Mouse (Mus musculus) brain, adult 2 months (tissue): ENCODE results near the gene Maml3.

Experiments used
- DNase-seq: peaks from one replicate; pipeline ENCODE4 v3.0.0; 2011; ENCODE audit warnings: low read depth, low spot score

Gene Maml3

DNA sequence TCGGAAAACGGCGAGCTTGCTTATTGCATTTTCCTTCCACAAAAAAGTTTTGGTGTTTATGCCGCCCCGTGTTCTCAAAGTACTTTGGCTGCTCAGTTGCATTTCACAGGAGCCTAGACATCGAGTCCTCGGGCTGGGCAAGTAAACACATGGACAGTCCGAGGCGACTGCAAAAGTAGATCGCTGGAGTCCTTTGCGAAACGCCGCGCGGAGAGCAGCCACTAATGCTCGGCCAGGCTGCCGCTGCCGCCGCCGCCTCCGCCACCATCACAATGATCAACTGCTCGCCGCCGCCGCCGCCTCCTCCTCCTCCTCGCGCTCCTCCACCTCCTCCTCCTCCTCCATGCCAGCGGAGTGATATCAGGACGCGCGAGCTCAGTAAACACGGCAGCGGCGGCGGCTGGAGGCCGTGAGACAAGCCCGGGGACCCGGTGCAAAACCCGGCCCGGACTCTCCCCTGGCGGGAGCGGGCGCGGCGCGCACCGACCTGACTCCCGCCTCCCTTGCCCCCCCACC, at the start of gene Maml3:
TSS of gene Maml3 (minus strand) at position 441 of the 516 bp plus-strand sequence.
- DNase-seq = peak; percentile 96

DNA sequence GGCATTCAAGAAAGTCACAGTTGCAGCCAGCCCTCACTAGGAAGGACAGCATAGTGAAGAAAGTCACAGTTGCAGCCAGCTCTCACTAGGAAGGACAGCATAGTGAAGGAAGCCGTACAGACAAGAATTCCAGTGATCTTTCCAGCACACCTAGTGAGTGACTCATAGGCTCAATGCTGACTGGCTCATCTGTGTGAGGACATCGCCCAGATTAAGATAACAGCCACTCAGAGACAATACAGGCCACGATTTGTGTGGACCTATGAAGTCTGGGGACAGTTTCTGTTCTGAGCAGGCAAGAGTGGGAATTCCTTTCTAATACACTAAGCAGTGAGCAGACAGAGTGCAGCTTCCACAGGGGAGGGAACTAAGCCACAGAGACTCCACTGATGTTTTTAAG, 46.3 kb upstream of the Maml3 start:
- DNase-seq = no peak

DNA sequence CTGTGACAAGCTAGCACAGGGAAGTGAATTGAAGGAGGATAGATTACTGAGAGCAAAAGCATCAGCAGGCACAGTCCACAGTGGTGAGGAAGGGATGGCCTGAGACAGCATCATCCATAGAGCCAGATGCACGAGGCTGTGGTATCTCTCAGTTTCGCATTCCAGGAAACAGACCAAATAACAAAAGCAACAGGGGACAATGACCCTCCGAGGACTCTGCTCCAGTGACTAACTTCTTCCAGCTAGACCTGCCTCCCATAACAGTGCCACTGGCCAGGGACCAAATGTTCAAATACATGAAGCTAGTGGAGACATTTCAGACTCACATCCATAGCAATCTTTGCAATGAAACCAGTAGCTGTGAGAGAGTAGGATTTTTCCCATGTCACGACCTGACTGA, 43.4 kb upstream of the Maml3 start:
- no peak for DNase-seq

DNA sequence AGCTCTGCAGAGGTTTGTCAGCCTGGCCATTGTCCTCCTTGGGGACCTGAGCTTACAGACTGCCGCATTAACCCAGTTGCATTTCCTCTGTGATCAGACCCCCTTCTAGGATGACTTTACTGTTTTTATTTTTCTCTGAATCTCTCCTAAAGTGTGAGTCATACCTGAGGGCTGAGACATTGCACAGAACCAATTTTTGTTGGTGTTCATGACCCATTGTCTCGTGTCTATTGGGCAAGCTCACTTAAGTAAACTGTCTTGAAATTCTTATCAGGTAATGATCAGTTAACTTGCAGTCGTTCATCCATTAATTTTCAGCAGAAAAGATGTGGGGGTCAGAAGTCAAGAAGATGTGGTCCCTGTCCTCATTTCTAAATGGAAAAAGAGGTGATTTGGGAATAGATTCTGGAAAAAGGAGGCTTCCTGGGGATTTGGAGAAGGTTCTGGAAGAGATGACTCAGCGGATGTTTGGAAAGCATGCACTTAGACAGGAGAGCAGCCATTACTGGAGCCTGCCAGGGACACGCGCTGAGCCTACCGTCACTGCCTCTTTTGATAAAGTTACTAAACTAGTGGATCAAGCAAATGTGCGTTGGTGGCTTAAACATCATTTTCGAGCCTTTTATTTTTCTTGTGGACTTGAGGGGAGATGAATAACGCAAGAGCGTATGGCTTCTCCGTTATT, 40.0 kb upstream of the Maml3 start:
- peak; percentile 24 for DNase-seq

DNA sequence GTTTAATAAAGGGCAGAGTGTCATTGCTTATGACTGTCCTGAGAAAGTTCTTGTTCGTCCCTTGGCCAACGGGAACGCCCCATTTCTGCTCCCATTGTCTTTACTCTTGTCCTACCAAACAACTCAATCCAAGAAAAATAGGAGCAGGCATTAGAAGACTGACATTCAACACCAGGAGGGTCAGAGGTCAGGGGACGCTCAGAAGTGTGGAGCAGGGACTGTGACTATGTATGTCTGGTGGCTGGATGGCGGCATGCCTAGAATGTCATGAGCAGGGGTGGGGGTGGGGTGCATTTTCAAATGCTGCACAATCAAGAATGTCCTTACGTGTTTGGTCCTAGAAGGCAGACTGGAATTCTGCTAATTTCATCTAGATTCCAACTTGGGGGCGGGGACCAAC, 38.1 kb upstream of the Maml3 start:
- DNase-seq = no peak

DNA sequence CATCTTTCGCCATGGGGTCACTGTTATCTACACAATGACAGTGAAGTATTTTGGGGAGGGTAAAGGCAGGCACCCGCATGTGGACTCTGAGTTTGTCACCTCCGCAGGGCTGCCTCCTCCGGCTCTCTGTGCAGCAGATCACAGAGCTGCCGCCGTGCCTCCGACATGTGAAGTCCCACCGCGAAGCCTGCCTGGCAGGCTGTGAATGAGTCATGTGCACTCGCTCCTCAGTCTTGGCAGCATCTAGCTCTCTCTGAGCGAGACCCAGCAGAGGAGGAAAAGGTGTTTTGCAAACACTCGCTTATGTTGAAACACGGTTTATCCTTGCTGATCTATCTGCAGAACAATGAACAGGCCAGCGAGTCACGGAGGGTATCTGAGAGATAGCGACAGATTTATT, 35.3 kb upstream of the Maml3 start:
- DNase-seq = peak; percentile 94

DNA sequence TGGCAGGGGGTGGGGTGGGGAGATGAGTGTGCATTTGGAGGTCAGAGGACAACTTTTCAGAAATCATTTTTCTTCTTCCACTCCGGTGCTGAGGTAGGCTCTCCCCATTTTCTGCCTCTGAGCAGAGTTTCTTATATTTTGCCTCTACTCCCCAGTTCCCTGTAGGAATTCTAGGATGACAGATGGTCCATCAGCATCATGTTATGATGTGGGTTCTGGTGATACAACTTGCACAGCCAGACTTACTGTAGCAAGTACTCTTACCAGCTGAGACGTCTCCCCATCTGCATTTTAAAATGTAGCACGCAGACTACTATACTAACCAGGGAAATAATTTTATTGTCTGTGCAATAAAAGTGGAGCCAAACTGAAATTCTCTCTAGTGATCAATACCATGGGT, 20.5 kb upstream of the Maml3 start:
- DNase-seq = peak; percentile 66

DNA sequence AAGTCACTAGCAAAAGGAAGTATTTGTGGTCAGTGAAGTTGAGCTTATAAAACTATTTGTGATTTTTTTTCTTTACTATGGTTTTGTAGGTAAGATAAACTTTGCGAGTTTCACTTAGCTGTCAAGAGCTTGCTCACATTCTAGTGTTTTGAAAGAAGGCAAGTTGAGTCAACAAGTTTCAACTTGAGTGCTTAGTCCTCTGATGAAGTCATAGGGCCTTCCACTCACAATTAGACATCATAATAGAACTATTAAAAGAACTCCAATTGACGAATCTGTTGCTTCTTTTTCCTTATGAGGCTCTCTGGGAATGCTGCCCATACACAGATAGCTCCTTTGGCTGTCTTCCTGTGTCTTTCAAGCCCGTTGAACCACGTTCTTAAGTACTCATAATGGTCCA, 16.0 kb upstream of the Maml3 start:
- no peak for DNase-seq

DNA sequence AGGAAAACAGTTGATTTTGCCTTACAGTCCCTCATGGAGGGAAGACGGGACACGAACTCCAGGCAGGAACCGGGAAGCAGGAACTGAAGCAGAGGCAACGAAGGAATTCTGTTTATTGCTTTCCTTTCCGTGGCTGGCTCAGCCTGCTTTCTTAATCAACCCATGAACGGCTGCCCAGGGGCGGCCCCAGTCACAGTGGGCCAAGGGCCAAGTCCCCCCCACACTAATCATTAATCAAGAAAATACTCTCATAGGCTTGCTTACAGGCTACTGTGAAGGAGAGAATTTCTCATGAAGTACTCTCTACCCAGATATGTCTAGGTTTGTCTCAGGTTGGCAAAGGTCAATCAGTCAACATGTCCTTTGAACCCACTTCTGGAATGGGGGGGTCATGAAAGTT, 14.3 kb upstream of the Maml3 start:
- DNase-seq = no peak

DNA sequence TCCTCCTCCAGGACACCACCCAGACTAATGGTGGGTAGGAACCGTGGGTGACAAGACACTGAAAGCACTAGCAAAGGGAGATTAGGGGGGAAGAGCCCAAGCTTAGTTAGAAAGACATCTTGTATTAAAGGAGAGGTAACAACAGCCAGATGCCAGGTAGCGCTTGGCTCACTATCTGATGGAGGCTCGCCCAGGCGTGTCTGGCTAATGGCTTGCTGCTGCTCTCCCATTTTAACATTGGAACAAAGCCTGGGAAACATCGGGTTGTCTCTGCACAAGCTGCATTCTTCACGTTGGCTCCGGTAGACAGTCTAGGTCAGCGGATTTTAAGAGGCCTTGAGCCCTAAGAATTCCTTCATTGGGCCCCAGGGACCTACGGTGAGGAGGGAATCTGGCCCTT, 10.5 kb upstream of the Maml3 start:
- DNase-seq = peak; percentile 15

DNA sequence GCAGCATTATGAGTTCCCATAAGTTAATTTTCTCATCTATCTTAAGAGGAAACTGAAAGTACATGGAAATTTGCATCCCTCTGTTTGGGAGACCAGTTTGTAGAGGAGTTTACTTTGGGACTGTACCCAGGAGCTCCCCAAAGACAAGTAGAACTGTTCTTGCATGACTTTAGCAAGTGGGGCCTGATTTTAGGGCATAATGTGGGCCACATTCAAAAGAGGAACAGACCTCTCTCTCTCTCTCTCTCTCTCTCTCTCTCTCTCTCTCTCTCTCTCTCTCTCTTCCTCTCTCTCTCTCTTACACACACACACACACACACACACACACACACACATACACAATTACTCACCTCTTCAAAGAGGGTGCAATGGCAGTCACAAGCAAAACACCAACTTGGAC, 3.2 kb upstream of the Maml3 start:
- no peak for DNase-seq

DNA sequence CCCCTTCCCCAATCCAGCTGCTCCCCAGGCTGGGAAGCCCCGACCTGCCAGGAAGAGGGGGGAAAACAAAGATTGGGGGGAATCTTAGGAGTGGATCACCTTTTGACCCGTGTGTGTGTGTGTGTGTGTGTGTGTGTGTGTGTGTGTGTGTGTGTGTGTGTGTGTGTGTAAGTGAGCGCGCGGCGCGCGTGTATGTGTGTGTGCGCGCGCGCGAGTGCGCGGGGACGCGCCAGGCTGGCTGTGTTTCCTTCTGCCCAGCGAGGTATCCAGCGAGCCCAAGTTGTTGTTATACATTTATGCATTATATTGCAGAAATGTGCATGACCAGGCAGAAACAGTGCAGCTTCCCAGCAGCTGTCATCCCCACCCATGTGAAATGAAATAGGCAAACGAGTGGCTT, 280 bp upstream of the Maml3 start:
- DNase-seq = peak; percentile 84

DNA sequence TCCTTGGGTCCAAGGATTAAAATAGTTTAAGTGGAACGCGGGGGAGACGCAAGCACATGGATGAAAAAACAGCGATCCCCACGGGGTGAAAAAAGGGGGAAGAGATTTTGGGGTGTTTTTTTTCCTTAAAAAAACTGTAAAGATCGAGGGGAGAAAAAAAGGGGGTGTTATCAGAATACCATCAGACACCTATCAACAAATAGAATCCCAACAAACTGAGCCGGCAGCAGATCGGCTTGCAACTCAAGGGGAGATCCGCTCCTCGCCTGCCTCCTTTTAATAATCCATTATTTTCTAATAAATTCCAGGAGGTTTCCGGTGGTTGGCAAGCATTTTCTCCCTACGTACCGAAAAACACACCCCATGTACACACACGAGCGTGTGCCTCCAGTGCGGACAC, 668 bp downstream of the Maml3 start:
- no peak for DNase-seq

DNA sequence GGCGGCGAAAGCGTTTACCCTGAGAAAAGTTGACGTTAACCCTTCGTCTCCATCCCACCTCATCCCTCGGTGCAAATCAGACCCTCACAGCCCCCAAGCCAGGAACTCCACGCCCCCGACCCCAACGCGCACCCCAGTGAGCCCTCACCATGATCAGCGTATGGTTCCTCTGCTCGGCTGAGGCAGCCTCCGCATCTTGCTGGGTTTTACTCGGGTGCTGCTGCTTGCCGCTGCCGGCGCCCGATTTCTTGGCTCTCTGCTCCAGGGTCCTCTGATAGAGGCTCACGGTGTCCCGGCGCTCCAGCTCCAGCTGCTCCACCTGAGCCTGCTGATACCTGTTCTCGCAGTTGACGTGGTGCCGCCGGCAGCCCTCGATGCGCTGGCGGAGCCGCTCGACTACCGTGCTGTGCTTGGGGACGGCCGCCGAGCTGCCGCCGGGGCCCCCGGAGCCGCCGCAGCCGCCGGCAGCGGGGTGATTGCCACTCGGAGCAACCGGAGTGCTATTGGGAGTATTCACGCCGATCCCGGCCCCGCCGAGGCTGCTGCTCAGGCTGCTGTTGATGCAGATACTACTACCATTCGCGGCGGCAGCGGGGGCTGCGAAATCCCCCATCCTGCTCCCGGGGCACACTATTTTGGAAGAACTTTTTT, 1.2 kb downstream of the Maml3 start:
- DNase-seq = peak; percentile 65

DNA sequence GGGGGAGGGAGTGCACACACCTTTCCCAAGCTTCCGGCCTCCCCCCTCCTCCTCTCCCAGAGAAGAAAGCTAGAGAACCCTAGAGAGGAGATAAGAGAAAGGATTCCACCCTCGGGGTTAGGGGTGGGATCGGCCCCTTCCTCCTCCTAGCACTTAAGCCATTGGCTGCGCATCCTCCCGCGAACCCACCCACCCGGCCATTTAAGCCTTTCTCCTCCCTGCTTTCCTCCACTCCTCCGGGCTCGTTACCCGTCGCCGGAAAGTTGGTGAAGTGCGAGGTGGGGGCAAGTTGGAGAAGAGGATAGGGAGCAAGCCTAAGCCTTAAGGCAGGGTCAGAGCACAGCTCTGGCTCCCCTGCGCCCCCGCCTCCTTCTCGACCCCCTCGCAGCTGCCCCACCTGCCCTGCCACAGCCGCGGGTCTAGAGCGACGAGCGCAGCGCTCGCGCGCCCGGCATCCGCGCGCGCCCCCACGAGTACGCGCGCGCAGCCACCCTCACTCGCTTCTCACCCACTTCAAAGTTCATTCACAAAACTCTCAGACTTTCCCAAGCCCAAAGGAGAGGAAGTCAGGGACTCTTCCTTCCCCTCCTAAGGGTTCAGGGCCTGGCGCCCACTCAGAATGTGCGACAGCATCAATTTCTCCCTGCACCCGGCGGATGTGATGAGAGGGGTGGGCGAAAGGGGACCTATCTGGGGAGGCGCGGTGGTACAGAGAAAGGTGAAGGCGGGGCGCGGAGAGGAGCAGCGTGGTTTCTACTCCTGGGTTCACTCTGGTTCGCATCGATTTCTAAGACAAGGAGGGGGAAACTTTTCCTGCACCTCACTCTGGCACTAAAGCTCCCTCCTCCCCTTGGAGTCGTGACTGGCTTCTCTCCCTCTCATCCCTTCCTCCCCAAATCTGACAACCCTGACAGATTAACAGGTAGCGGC, 2.0 kb downstream of the Maml3 start:
- peak; percentile 91 for DNase-seq

DNA sequence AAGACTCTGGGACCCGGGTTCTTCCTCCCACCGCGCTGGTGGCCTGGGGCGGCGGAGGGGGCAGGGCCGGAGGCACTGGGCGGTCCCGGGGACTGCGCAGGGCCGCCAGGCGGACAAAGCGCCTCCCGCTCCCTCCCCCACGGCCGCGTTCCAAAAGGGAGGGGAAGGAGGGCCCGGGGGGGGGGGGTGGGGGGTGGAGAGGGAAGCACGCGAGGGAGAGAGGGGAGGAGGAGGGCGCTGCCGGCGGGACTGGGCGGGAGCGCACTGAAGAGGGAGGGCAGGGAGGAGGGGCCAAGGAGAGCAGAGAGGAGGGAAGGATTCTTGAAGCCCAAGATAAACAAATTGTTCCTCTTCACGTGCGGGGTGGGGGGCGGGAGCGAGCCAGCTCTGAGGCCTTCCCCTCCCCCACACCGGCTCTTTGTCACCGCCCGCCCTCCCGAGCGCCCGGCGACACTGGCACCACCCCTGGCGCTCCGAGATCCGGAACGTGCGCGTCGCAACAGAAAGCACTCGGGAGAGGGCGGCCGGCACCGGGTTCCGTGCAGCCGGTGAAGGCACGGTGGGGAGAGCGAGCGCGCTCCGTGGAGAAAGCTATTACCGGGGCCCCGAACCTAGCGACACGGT, 2.8 kb downstream of the Maml3 start:
- DNase-seq = peak; percentile 96

DNA sequence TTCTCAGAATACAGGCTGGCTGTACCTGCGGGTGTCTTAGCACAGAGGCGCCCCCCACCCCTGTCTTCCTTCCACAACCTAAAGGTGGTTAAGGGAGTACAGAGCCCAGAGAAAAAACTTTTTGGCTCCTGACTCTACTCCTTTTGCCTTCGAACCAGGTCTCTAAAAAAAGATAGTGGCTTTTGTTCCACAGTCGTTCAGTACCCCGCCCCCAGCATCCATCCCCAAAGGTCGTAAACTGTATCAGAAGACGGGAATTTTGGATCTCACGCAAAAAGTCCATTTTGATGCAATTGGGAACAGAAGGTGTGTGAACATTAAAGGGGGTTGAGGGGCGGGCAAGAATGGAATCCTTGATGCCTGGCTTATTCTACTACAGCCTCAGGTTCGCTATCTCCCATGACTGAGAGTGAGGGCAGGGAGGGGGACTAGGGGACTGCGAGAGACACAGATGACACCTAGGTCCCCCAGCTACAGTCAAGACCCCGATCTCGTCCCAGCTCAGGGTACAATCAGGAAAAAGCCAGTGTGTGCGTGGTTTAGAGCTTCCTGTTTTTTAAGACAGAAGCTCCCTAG, 3.4 kb downstream of the Maml3 start:
- no peak for DNase-seq

DNA sequence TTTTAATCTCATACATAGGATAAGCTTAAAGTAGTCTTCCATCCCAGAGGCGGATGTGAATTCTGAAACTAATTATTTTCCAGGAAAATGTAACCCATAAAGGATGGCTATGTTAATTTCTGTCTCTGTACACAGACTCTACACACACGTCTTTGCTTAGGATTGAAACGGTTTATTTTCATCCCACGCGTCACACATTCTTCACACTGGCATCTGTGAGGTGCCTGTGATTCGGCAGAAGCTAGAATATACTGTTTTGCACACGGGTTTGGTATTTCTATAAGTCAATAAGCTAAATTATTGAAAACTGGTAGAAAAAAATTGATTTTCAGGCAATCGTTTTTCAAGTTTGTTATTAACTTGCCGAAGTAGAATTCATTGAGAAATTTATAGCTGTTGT, 4.0 kb downstream of the Maml3 start:
- DNase-seq = peak; percentile 71

DNA sequence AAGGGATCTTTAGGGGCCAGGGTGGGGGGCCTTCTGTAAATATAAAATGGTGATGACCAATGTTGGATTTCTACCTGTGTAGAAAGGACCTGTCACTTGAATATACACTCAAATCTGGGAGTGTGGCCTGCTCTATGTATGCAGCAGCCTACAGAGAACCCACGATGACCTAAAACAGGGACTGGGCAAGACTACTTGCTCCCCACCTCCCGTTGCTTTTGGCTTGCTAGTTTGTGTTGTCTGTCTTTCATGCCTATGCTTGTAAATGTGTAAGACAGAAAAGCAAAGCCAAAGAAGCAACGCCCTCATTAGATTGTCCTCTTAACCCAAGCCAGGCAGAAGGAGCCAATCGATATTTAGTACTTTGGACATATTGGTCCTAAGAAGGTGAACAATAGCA, 4.6 kb downstream of the Maml3 start:
- DNase-seq = no peak

DNA sequence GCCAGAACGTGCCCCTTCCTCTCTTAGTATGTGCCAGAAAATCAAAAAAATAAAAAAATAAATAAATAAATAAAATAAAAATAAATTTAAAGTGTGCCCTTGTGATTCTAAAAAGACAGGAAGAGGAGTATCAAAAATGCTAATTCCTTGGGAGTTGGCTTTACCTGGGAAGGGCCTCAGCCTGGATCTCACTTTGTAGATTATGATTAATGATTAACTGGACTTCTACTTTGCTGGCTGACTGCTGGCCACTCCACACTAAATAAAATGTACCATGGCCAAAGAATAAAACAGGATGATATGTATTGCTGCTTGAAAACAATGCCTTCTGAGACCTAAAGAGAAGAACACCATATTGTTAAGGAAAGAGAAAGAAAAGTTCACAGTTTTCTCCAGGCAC, 5.6 kb downstream of the Maml3 start:
- DNase-seq = no peak

DNA sequence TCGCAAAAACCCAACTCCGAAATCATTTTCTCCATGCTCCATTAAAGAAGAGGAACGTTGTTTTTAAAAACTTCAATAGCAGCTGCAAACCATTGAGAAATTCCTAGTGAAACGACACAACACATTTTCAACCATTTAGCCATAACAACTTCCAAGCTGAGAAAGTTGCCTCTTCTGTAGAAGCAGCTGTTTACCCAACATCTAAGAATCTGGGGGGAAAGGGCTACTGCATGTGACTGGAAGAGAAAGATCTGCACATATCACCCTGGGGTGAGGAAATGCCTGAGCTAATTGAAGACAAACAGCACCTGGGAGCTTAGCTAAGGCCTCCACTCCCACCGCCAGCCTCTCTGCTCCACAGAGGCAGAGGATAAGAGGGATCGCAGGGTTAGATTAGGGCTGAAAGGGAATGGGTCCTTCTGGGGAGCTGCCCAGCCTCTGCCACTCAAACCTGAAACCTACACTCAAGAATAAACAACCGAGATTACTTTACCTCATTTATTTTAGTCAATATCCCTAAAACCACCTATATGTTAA, 13.5 kb downstream of the Maml3 start:
- DNase-seq = no peak
